Mouse (Mus musculus): ENCODE measurements around the gene Cntnap1.
"Not testable (repeated sequence)": the region's sequence is repeated elsewhere in the genome, so short reads cannot be mapped to it uniquely, and the experiment has no call there.

Cntnap1 gene

DNA sequence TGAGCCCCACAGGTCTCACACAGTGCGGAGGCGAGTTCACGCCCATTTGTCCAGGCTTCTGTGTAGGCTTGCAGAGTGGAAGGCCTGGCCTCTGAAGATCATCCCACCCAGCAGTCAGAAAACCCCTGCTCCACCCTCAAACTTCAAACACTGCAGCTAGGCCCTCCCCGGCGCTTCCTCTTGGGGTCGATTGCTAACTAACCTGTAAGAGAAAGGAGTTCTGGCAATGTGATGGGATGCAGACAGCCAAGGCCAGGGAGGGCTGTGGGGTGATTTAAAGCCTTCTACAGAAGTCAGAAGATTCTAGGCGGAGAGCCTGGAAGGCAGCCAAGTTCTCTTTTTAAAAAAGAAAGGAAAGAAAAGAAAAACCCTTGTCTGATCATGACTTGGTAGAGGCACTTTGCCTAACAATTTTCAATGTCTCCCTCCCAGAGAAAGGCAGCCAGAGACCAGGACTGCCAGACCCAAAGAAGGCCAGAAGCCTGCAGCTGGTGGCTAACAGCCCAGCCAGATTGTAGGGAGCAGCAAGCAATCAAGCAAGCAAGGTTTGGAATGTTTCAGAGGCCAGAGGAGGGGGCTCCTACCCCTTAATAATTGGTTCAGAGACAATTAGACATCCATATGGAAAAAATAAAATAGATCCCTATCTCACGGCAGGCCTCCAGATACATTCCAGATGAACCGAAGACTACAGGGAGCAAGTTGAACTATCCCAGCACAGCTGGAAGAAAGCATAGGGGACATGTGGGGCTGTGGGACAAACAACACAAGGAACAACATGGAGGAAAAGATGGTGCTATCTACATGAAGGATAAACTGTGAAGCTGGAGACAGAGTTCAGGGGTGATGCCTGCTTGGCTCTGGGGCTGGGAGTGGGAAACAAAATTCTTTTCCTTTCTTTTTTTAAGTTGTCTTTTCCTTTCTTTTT lies 20.9 kb upstream of the Cntnap1 start:
- no peak for DNase-seq

DNA sequence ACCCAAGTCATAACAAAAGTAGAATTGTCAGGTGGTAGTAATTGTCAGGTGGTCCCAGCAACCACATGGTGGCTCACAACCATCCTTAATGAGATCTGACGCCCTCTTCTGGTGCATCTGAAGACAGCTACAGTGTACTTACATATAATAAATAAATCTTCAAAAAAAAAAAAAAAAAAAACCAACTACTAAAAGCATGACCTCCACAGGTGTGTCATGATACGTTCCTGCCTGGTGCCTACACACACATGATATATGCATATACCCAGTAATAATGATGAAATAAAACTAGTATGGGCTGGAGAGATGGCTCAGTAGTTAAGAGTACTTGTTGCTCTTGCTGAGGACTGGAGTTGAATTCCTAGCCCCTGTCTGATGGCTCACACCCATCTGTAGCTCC lies 19.3 kb upstream of the Cntnap1 start:
- no peak for DNase-seq

DNA sequence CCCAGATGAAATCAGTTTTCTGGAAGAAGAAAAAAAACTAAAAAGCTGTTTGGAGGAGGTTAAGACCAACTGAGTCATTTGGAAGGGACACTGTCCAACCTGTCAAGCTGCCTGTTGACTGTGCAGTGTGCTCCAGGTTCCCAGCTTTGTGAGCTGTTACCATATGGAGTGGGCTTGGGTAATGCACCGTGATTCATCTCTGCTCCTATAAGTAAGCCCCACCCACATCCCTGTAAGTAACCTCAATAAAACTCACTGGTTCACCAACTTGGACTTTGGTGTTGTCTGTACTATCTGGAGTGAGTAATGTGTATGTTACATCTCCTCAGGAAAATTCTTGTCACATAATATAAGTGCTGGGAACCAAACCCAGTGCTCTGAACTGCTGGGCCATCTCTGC lies 17.5 kb upstream of the Cntnap1 start:
- DNase-seq: no peak

DNA sequence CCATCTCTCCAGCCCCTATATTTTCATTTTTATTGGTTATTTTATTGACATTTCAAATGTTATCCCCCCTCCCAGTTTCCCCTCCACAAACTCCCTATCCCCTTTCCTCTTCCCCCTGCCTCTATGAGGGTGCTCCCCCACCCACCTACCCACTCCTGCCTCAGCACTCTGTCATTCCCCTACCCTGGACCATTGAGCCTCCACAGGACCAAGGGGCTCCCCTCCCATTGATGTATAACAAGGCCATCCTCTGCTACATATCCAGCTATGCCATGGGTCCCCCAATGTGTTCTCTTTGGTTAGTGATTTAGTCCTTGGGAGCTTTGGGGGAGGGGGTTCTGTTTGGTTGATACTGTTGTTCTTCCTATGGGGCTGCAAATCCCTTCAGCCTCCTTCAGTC lies 15.7 kb upstream of the Cntnap1 start:
- DNase-seq: no peak

DNA sequence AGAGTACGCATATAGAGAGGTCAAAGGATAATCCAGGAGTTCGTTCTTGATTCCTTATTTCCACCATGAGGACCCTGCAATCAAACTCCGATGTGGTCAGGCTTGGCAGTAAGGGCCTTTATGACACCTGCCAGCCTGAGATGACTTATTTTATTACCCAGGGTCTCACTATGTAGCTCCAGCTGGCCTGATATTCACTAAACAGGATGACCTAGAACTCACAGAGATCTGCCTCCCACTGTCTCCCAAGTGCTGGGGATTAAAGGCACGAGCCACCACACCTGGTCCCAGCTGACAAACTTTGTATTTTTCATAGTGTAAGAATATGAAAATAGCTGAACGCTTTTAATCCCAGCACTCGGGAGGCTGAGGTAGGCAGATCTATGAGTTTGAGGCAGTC lies 15.2 kb upstream of the Cntnap1 start:
- no peak for DNase-seq

DNA sequence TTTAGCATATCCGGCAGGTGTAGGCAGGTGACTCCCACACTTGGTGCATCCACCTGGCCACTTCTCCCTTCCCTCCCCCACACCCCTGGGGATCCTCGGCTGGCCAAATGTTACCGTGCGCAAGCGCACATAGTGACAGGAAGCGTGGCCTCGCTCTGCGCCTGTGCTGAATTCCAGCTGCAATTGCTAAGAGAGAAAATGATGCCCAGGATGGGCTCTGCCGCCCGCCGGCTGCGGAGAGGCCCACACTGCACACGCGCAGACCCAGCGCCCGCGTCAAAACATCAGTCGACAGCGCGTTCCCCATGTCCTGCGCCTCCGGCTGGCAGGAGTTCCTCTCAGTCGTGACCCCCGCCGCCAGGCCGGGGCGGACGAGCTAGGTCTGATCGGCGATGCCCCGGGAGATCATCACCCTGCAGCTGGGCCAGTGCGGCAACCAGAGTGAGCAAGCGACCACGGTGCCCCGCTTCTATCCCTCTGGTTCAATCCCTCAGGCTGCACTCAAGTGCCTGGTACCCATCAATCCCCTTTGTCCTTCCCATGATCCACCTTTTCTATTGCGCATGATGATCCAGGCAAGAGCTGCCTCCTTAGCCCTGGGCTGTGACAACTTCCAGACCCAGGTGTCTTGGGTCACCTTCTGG lies 14.5 kb upstream of the Cntnap1 start, which contains the start of gene Tubg2:
Gene Tubg2, plus strand, starts transcription at position 180 of the 644 bp plus-strand sequence.
- DNase-seq: peak; percentile 53 to 72

DNA sequence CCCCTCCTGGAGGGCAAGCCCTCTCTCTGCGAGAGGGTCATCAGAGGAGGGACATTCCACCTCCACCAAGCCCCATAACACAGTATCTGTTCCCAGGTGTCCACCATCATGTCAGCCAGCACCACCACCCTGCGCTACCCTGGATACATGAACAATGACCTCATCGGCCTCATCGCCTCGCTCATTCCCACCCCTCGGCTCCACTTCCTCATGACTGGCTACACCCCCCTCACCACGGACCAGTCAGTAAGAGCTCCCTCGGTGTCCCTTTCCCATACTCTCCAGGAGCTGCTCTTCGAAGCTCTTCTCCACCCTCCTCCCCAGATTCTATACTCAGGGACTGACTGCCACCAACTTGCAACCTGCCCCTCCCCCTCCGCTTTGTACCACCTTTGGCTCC lies 10.2 kb upstream of the Cntnap1 start:
- not testable (repeated sequence) for DNase-seq

DNA sequence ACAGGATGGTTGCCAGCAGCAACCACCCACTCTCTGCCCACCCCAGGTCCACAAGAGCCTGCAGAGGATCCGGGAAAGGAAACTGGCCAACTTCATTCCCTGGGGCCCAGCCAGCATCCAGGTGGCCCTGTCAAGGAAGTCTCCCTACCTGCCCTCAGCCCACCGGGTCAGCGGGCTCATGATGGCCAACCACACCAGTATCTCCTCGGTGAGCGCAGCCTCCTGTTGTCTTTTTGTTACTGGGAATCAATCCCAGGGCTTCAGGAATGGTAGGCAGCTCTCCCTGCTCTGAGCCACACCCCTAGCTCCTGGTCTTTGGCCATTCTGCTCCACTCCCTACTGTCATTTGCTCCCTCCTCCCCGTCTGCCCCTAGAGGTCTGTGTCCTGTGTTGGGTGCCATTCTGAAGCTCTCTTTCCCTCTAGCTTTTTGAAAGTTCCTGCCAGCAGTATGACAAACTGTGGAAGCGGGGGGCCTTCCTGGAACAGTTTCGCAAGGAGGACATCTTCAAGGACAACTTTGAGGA lies 9.3 kb upstream of the Cntnap1 start:
- DNase-seq: not testable (repeated sequence)

DNA sequence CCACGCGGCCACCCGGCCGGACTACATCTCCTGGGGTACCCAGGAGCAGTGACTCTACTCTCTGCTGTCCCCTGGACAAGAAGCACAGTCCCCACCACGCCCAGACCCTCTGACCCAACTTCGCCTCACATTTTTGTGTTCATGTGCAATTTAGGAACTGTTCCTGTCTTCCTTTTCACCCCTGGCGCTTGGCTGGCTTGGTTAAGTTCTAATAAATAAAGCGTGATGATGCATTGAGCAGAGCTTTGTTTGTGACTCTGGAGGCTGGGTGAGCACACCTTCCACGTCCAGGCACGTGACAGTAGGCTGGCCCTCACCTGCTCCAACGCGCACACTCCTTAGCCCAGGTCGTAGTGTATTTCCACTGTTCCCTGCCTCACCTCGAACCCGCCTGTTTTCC lies 8.8 kb upstream of the Cntnap1 start:
- no peak for DNase-seq

DNA sequence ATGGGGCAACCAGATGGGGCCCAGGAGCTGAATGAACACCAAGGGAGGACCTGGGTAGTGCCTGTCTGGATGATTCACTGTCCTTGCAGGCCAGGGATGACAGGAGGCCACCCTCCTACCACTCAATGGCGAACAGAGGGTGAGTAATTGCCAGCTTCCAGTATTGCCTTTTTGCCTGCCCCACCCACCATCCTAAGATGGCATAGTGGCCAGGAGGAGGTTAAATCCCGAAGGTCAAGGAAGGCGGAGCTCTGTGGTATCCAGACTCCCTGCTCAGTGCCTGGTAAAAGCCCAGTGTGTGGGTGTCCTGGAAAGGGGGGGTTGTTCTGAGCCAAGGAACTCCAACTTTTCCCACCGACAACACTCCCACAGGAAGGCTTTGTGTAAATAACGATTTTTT lies 8.0 kb upstream of the Cntnap1 start:
- DNase-seq: no peak

DNA sequence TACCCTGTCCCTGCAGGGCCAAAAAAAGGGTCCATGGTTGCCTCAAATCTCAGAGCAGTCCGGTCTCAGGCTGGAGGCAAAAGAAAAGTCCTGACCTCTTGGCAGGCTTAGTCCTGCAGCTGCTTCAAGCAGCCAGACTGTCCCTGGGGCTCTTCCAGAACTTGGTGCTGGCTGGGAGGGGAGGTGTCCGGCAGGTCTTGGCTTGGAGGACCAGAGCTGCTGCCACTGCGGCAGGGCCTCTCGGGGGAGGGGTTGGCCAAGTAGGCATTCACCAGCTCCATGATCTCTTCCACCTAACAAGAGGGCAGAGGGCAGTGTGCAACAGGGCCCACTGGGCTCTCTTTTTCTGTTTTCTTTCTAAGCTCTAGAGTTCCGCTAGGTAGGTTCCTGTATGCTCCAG lies 7.6 kb upstream of the Cntnap1 start:
- peak; percentile 76 to 82 for DNase-seq

DNA sequence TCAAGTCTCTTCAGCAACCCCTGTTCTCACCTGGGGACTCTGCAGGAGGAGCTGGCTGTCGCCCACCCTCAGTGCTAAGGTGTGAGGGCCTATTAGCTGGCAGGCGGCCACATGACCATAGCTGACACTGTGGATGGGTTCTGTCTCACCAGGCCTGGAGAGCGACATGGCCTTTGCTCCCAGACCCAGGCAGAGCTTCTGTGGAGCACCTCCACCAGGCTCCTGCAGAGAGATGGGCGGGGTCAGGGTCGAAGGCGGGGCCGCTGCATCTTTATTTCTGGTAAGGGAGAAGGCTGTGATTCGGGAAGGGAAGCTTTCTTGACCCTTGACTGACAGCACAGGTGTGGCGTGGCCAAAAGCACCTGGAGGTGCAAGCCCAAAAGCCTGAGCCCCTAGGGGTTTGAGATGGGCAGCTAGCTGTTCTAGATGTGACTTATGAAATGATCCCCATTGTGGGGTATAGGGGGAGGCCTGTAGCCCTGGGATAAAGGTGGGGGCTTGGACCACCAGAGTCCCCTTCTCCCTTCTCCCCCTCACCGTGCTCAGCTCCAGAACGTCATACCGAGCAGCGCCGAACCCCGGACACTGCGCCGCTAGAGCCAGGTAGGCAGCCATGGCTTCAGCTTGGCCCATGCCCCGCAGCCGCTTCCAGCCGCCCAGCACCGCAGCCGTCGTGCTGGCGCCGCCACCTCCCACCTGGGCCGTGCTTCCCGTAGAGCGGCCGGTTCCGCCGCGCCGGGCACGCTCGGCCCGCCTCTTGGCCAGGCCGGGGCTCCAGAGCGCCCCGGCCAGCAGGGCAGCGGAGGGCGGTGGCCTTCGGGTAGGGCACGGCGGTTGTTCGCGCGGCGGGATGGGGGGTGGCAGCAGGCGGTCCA lies 6.6 kb upstream of the Cntnap1 start:
- DNase-seq: peak; percentile 70 to 82

DNA sequence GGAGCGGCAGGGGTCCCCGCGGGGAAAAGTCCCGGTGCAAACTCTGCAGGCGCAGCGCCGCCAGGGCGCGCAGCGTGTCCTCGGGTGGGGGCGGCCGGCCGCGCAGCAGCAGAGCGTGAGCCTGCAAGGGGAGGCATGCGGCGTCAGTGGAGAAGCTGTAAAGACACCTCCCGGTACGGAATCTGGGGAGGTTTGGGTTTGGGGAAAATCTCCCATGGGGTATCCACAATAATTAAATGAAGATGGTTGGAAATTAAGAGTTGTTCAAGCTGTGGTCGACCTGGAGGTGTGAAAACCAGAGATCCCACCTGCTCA lies 6.0 kb upstream of the Cntnap1 start:
- no peak for DNase-seq

DNA sequence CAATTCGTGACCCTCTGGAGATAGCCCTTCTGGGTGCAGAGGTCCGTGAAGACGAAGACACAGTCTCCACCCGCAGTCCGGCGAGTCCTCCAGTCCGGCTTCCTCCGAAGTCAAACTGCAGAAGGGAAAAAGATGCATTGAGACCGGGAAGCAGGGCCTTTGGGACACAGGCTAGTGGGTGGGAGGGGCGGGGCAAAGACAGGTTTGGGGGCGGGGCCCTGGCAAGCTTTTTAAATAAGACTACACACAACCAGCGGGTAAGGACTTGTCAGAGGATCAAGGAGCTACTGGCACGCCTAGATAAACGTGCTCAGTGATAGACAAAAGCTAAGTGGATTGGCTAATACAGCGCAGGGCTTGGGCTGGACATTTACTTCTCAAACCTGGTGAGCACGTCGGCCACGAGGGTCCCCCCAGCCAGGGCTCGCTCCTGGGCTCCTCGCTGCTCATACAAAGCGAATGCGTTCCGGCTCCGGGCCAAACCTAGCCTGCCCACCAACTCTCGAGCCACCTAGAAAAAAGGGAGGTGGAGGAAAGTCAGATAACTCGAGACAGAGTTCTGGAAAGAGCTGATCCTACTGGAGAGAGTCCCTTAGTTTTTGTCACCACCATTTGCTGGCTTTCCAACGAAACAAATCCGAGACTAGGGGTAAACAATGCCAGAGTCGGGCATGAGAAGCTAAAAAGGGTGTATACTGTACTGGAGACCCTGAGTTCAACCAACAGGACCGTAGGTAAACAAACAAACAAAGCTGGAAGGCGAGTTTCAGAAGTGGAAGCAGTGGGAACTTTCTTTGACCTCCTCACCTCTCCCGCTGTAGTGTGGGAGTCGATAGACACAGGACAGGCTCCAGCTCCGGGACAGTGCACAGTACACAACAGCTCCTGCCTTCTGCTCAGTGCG lies 5.4 kb upstream of the Cntnap1 start:
- DNase-seq: no peak

DNA sequence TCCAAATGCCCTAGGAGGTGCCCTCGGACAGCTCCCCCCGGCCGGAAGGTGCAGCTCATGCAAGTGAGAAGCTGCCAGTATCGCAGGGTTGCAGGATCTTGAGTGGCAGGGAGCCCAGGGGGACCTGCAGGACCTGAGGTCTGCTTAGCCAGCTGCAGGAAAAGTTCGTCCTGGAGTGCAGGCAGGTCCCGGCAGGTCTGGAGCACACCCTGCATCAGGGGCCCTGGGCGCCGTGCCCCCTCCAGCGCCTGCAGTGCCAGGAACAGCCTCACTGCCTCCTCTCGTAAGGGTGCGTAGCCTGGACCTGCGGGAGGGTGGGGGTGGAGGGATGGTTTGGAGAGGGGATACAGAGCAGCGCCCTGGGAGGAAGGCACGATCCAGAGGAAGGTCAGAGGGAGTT lies 4.0 kb upstream of the Cntnap1 start:
- no peak for DNase-seq

DNA sequence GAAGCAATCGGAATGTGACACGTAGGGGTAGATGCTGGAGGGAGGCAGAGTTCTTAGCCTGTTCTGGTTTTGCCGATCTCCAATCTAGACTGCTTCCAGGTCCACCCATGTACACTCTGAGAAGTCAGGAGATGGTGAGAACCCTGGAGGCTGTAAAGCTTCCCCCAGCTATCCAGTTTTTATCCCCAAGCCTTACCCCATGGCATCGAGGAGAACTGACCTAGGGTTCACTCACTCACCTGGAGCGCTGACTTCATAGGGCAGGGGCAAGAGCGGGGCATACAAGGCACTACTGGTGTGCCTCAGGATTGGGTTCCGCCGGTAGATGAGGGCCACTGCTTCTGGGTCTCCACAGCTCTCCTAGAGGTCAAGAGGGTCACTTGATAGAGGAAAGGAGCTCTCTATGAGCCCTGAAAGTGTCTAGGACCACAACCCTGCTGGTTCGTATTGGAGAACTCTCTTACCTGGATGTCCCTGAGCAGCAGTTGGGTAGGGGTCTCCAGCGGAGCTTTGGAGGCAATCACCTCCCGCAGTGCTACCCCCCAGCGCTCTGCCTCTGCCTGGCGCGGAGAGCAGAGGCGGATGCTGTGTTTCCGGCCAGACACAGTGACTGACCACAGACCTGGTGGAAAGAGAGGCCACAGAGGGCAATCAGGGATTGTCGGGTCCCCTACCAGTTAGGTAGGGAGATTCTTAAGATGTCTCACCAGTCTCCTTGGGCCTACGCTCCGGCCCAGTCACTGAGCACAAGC lies 2.9 kb upstream of the Cntnap1 start:
- DNase-seq: no peak

DNA sequence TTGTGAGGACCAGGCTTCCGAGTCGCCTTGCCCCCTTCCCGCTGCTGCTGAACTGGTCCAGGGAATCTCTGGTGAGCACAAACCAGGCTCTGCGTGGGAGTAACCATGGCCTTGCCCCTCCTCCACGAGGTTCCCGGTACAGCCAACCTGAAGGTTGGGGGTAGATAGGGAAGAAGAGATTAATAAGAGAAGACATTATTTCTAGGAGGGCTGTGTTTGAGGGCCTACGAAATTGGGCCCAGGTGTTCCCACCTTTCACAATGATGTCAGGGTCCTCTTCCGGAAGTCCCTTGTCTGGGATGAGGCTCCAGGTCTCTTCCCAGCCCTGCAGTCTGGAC lies 2.4 kb upstream of the Cntnap1 start:
- DNase-seq: no peak

DNA sequence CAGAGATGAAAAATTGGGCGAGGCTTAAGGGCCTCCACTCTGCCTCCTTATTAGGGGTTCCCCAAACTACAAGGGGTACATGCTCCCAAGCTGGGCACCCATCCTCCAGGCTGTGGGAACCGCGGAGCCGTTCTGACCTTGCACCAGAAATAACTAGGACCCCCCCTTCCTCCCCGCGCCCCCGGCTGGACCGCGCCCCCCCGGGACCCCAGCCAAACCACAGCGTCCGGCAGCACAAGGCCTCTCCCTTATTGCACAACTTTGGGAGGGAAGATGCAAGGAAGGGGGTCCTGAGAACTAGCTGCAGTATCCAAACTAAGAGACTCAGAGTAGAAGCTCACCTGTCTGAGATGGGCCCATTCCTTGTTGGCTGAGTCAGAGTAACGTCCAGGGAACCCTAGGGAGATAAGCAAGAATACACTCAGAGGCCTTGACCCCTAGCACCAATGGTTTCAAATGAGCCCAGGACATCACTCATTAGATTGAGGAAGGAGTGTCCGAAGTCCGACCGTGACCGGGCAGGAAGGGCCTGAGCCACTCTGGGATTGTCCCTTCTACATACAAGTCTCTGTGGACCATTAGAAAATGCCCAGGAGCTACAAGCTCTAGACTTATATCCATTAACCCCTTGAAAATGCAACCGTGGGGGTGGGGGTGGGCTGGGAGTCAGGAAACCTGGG lies 1.9 kb upstream of the Cntnap1 start:
- peak; percentile 60 to 77 for DNase-seq

DNA sequence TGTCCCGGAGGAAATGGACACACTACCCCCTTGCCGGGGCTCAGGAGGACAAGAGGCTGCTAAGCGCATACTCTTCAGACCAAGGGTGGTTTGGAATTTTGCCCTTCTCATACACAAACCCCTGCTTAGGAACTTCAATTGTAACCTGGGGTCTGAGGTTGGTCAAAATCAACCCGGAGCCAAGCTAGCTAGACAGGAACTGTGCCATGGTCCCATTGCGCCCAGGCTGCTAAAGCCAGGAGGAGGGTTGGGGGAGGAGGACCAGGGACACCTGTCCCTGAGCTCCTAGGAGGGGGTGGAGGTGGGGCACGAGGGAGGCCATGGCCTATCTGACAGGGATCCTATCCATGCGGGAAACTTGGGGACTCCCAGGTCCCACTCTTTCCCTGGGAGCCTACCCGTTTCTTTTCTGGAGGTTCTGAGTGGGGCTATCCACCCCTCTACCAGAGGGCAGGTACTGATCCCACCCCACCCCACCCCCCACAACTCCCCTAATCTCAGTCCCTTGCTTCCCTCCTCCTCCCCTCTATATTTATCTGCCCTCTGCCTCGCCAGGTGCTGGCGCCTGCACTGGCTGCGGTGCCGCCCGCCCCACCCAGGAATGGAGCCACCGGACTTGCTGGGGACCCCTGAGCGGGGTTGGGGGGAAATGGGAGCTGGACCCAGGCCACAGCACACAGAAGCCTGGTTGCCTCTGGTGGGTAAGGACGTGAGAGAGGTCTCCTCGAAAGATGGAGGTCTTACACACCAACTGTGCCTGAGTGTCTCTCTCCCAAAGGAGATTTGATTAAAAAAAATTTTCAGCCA lies 819 bp upstream of the Cntnap1 start:
- DNase-seq: no peak
